Mouse (Mus musculus): ENCODE data around the gene Nfia. TPM values are rescaled to one million over a fixed set of nuclear protein-coding genes. Genes with fewer than 3 reads are reported as not detected.

The Nfia gene
- polyA plus RNA-seq, 1 experiment from 2014 or later = 21.3 TPM

DNA sequence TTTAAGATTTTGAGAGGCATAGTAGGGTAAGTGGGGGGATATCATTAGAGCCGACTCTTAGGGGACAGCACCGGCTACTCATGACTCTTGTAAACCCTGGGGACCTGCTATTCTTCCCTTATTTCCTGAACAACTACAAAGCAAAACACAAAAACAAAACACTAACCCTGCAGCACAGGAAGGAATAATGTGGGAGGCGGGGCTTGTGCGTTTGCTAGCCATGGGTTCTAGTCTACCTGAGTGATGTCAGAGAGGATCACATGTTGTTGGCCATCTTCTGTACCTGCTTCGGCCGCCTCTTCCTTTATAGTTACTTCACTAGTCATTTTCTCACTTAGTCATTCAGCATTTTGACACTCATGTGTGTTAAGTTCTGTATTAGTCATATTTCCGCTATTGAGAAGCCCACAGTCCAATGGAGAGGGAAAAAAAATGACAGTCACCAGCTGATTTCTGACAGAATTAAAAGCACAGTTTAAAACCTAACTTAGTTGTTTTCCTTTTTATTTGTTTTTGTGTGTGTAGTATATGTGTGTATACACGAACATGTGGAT lies 88.3 kb downstream of the Nfia start:
- Histone ChIP-seq H3K27me3 (ENCODE audit: low read depth, poor library complexity, severe bottlenecking) (peaks cover 2% of the 10 kb centered on the region; the same call in 1 of the 2 replicates), H3K36me3 (no peaks in the 10 kb centered on the region), H3K9me3 (replicated peaks) (no peaks in the 10 kb centered on the region), H3K27ac (no peak overlapping the region), H3K4me3 (no peak overlapping the region), H3K4me1 (no peaks in the 10 kb centered on the region)
- WGBS = 94% methylated on average over 8 of the region's 8 CpGs
- DNase-seq (ENCODE audit: low spot score) = no peak

DNA sequence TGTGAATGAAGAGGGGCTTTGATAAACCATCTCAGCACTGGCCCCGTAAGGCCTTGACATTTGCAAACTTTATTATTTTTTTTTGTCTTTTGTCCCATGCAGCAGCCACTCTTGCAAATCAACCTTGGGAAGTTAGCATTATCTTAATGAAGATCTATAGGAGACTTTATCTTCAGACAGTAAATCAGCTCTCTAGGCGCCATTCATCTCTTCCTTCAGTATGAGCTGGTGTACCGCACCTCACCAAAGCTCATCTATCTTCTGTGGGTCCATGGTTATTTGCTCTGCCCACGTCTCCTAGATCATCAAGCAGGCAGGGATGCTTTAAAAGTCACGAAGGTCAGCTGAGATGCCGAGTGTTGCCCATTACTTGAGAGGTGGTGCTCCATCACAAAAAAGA lies 89.8 kb downstream of the Nfia start:
- H3K4me3 ChIP-seq = no peak overlapping the region
- no peaks in the 10 kb centered on the region for H3K4me1 ChIP-seq
- H3K27ac ChIP-seq = no peak overlapping the region
- no peaks in the 10 kb centered on the region for H3K27me3 ChIP-seq (ENCODE audit: low read depth, poor library complexity, severe bottlenecking)
- no peaks in the 10 kb centered on the region for H3K9me3 ChIP-seq (replicated peaks)
- no peaks in the 10 kb centered on the region for H3K36me3 ChIP-seq
- DNase-seq (ENCODE audit: low spot score) = no peak
- WGBS = 74% methylated on average over 6 of the region's 6 CpGs

DNA sequence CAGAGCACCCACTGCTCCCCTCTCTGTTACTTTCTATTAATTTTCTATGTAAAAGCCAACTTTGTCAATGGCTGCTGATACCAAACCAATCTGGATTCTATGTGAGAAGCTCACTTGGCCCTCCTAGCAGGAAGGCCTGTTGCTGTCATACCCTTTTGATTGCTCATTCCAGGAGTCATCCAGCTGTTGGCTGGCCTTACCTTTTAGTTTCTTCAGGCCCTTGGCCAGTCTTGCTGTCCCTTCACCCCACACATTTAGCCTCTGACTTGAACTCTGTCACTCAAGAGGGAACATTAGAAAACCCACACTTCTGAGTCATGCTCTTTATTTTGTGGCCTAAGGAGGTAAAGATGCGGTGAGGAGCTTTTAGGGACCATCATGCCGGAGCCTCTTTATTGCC lies 91.7 kb downstream of the Nfia start:
- Histone ChIP-seq H3K27ac (no peak overlapping the region), H3K36me3 (no peaks in the 10 kb centered on the region; the same call in 1 of the 2 replicates), H3K27me3 (ENCODE audit: low read depth, poor library complexity, severe bottlenecking) (no peaks in the 10 kb centered on the region), H3K4me3 (no peak overlapping the region), H3K9me3 (replicated peaks) (no peaks in the 10 kb centered on the region), H3K4me1 (peaks cover 12% of the 10 kb centered on the region)
- no peak for DNase-seq (ENCODE audit: low spot score)
- 96% methylated on average over 2 of the region's 2 CpGs for WGBS

DNA sequence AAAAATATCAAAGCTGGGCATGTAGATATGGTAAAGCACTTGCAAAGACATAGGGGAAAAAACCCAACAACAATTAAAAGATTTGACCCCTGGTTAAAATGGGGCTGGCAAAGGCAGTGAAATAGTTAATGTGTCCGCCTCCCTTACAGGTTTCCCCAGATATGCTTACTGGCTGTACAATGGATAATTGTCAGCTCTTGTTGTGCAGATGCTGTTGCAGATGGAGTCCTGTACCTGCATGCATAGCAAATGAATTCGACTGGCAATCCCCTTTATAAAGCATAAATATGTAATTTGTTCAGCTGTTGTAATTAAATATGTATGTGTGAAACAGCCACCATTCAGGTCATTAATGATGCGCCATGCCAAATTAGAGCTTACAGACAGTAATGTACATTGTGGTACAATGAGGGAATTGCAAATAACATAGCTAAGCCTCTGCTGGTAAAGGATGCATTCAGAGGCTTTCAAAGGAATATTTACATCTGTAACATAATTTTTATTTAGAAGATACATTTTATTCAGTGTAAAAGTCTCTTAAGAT lies 92.9 kb downstream of the Nfia start:
- H3K4me1 ChIP-seq = peaks cover 12% of the 10 kb centered on the region
- no peaks in the 10 kb centered on the region; the same call in 1 of the 2 replicates for H3K36me3 ChIP-seq
- no peak overlapping the region for H3K4me3 ChIP-seq
- no peak overlapping the region for H3K27ac ChIP-seq
- 95% methylated on average over 3 of the region's 3 CpGs for WGBS
- H3K27me3 ChIP-seq (ENCODE audit: low read depth, poor library complexity, severe bottlenecking) = no peaks in the 10 kb centered on the region
- DNase-seq (ENCODE audit: low spot score) = no peak
- H3K9me3 ChIP-seq (replicated peaks) = no peaks in the 10 kb centered on the region

DNA sequence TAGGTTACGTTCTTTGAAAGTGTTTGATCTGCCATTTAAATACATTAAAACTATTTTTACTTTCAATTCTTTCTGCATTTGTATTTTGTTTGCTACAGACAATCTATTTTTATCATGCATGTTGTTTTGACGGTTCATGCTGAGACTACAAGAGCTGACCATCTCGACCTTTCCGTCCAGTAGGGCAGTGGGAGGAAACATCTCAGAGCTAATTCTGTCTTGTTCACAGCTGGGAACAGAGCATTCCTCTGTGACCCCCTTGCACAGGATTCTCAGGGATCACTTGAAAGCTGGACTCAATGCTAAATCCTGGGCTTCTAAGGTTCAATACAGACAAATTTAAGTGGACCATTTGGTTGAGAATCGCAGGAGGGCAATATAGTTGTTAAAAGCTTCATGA lies 93.9 kb downstream of the Nfia start:
- peaks cover 12% of the 10 kb centered on the region for H3K4me1 ChIP-seq
- no peak overlapping the region for H3K27ac ChIP-seq
- 77% methylated on average over 5 of the region's 5 CpGs for WGBS
- DNase-seq (ENCODE audit: low spot score) = no peak
- H3K4me3 ChIP-seq = no peak overlapping the region
- no peaks in the 10 kb centered on the region; the same call in 1 of the 2 replicates for H3K36me3 ChIP-seq
- H3K27me3 ChIP-seq (ENCODE audit: low read depth, poor library complexity, severe bottlenecking) = no peaks in the 10 kb centered on the region
- H3K9me3 ChIP-seq (replicated peaks) = no peaks in the 10 kb centered on the region

DNA sequence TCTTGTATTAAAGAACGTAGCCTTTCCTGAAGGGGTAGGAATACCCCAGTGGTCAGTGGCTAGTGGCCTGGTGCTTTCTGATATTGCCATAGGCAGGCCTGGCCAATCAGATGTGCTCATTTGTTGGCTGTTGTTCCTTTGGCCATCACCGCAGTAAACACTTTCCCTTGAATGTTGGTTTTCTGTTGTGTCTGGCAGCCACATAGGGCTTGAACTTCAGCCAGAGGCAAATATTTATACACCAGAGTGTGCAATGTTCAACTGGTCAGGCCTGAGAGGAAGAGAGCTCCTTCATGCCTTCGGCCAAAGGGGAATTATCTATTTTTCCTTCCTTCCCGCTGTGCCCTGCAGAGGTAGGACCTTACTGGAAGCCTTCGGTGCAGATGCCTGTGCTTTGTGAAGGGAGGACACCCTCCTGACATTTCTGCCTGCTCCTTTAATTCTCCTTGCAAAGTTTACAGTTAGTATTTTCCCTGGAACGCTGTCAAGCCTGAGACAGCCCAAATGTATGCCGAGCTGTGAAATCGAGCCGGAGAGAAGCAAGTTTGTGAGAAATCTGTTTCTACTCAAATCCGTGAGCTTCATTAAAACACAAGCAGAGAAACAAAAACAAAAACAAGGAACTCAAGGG lies 95.9 kb downstream of the Nfia start:
- WGBS = 92% methylated on average over 10 of the region's 10 CpGs
- DNase-seq (ENCODE audit: low spot score) = no peak
- no peaks in the 10 kb centered on the region; the same call in 1 of the 2 replicates for H3K36me3 ChIP-seq
- no peak overlapping the region for H3K4me3 ChIP-seq
- H3K9me3 ChIP-seq (replicated peaks) = no peaks in the 10 kb centered on the region
- no peaks in the 10 kb centered on the region for H3K27me3 ChIP-seq (ENCODE audit: low read depth, poor library complexity, severe bottlenecking)
- peaks cover 16% of the 10 kb centered on the region for H3K4me1 ChIP-seq
- H3K27ac ChIP-seq = peak overlapping the region; percentile 7; the same call in 1 of the 2 replicates

DNA sequence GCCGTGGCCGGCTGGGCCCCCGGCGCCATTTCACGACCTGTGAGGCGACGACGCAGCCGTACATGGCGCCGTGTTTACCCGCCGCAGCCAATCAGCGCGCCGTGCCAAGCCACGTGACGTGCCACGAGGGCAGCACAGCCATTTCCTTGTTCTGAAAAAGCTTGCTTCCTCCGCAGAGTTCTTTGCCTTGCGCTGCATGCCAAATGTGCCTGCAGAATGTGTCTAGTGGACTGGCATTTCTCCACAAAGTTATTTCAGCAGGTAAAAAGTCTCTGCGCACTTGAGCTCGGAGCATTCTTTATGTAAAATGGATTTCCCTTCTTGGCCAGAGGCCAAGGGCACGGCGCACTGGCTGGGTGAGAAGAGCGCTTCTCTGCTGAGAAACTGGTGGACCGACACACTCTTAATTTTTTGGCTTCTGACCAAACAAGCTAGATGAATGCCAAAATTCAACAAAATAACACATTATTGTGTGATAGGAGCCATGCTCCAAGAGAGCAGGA lies 96.5 kb downstream of the Nfia start:
- Histone ChIP-seq H3K4me1 (peaks cover 16% of the 10 kb centered on the region), H3K4me3 (no peak overlapping the region), H3K9me3 (replicated peaks) (no peaks in the 10 kb centered on the region), H3K27me3 (ENCODE audit: low read depth, poor library complexity, severe bottlenecking) (no peaks in the 10 kb centered on the region), H3K27ac (peak overlapping the region; percentile 7; the same call in 1 of the 2 replicates), H3K36me3 (no peaks in the 10 kb centered on the region; the same call in 1 of the 2 replicates)
- WGBS = 95% methylated on average over 27 of the region's 27 CpGs
- DNase-seq (ENCODE audit: low spot score) = no peak

DNA sequence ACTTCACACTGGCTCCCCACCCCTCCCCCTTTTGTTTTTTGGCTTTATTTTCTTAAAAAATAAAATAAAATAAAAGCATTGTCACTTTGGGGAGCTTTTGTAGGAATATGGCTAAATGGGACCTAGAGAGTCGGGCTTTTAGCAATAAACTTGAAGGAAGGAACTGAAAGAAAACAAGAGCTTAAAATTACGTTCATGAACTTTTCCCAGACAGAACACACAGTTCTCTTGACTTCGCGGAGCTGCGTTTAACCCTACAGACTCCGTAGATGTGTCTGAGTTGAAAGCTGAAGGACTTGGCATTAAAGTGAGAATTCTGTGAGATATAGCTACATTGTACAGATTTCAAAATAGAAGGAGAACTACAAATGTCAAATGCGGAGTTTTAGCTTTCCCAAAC lies 96.9 kb downstream of the Nfia start:
- Histone ChIP-seq H3K27me3 (ENCODE audit: low read depth, poor library complexity, severe bottlenecking) (no peaks in the 10 kb centered on the region), H3K27ac (no peak overlapping the region; the same call in 1 of the 2 replicates), H3K4me1 (peaks cover 16% of the 10 kb centered on the region), H3K4me3 (no peak overlapping the region), H3K36me3 (no peaks in the 10 kb centered on the region; the same call in 1 of the 2 replicates), H3K9me3 (replicated peaks) (no peaks in the 10 kb centered on the region)
- no peak for DNase-seq (ENCODE audit: low spot score)
- 87% methylated on average over 7 of the region's 7 CpGs for WGBS

DNA sequence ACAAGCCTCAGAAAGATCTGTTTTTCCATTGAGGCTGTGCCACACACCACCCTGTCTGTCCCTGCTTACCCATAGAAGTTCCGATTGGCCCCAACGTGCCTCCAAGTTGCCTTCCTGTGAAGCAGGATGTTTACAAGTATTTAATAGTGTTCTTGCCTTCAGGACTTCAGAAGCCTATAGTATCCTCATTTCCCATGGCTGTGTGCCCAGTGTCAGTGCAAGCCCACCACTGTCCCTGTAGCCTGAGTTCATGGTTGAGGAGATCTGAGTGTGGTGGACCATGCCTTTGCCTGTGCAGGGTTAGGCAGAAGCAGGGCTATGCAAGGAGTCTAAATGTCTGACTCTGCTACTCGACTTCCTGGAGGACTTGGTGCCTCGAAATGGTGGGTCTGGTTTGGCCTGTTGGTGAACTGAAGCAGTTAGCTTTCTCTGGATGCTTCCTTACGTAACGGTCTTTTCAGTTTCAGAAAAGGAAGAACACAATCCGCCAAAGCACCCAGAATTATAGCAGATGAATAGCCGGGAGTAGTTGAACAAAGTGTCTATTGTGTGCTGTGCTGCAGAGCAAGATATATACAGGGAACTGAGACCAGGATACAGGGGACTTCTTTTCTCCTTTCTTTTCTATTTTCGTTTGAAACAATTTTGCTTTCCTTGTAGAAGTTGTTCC lies 99.4 kb downstream of the Nfia start:
- 86% methylated on average over 9 of the region's 9 CpGs for WGBS
- no peak overlapping the region for H3K4me3 ChIP-seq
- no peak overlapping the region for H3K27ac ChIP-seq
- H3K9me3 ChIP-seq (replicated peaks) = no peaks in the 10 kb centered on the region
- peaks cover 16% of the 10 kb centered on the region for H3K4me1 ChIP-seq
- H3K36me3 ChIP-seq = no peaks in the 10 kb centered on the region; the same call in 1 of the 2 replicates
- no peaks in the 10 kb centered on the region for H3K27me3 ChIP-seq (ENCODE audit: low read depth, poor library complexity, severe bottlenecking)
- no peak for DNase-seq (ENCODE audit: low spot score)

DNA sequence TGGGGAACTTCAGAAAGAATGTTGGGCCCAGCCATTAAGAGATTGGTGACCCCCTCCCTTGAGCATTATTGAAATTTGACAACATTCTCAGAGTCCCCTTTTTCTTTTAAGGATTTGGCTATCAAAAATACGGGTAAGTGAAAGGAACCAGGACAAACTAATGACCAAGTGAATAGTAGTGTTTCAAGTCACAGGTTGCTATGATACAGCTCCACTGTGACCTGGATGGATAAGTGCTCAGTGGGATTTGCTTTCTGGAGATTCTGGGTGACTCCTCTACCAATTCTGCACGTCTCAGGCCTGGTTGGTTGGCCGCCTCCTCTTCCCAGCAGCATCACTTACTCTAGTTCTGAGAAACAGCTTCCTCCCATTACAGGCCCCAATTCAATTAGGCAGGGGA lies 102.4 kb downstream of the Nfia start:
- no peak overlapping the region for H3K27ac ChIP-seq
- WGBS = 85% methylated on average over 3 of the region's 3 CpGs

DNA sequence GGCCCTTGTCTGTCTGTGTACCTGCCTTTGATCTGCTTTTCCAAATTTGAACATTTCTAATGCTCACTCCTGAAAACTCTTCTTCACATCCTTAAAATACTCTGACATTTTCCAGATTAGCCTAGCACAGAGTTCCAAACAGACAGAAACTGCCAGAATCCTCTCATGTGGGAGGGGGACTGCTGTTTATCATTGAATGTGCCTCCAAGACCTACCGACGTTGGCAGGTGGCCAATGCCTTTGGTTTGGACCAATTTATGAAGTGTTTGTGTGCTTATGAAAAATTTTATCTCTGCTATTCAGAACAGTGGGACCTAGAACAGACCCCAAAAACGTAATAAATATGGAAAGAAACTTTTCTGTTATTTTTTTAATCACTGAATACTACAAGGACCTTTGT lies 103.4 kb downstream of the Nfia start:
- DNase-seq (ENCODE audit: low spot score) = no peak
- H3K36me3 ChIP-seq = no peaks in the 10 kb centered on the region
- H3K27ac ChIP-seq = no peak overlapping the region
- H3K9me3 ChIP-seq (replicated peaks) = no peaks in the 10 kb centered on the region
- H3K27me3 ChIP-seq (ENCODE audit: low read depth, poor library complexity, severe bottlenecking) = no peaks in the 10 kb centered on the region
- peaks cover 12% of the 10 kb centered on the region; the same call in 1 of the 2 replicates for H3K4me1 ChIP-seq
- H3K4me3 ChIP-seq = no peak overlapping the region
- WGBS = 81% methylated on average over 3 of the region's 3 CpGs

More for the DNA sequence above, 102.4 kb downstream of the Nfia start:
- Histone ChIP-seq H3K9me3 (replicated peaks) (no peaks in the 10 kb centered on the region), H3K4me3 (no peak overlapping the region), H3K27me3 (ENCODE audit: low read depth, poor library complexity, severe bottlenecking) (no peaks in the 10 kb centered on the region), H3K4me1 (peaks cover 6% of the 10 kb centered on the region; the same call in 1 of the 2 replicates), H3K36me3 (no peaks in the 10 kb centered on the region)
- no peak for DNase-seq (ENCODE audit: low spot score)

DNA sequence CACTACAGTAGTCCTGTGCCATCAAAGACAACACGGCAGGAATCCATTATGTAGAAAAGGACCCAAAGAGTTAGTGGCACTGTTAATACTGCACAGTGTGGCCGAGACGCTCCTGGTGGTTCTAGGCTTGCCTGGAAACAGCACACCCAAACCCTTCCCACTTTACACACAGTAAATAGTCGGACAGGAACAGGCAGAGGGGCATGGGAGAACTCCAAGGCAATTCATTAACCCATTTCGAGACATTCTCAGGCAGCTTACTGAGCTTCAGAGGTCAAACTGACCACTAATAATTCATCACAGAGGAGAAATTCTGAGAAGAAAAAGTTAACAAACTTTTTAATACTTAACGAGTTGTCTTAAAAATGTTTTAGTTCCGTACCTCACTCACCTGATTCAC lies 107.2 kb downstream of the Nfia start:
- 80% methylated on average over 7 of the region's 7 CpGs for WGBS
- Histone ChIP-seq H3K27me3 (ENCODE audit: low read depth, poor library complexity, severe bottlenecking) (no peaks in the 10 kb centered on the region), H3K4me3 (no peak overlapping the region), H3K36me3 (no peaks in the 10 kb centered on the region), H3K27ac (no peak overlapping the region), H3K4me1 (peaks cover 8% of the 10 kb centered on the region; the same call in 1 of the 2 replicates), H3K9me3 (replicated peaks) (no peaks in the 10 kb centered on the region)
- no peak for DNase-seq (ENCODE audit: low spot score)
